Mouse (Mus musculus) right cerebral cortex, adult 18-20 months (tissue): ENCODE results near the gene Gm29776.

ENCODE experiments used
- DNase-seq: peaks from one replicate; pipeline ENCODE4 v3.0.0; 2022; ENCODE audit warnings: mixed read lengths

Gene Gm29776

DNA sequence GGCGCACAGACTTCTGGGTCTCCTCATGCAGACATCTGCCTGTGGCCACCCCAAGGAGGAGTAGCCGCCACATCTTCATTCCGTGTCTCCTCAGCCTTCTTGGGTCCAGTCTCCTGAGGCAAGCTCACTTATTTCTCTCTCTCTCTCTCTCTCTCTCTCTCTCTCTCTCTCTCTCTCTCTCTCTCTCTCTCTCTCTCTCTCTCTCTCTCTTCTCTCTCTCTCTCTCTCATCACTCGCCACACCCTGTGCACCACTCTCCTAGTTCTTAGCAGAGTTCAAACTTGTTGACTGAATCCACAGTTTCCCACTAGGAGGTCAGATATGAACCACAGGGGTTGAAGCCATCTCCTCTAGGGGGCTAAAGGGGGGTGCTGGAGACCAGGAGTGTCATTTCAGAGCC, at the start of gene Gm29776:
Gene Gm29776, minus strand, starts transcription at position 101 of the 400 bp plus-strand sequence.
- no peak for DNase-seq

GRCm38 (mm10) chr14:54746038-54746437, 47.4 kb upstream of the Gm29776 start:
- DNase-seq, result no peak

- no peak for DNase-seq
Observed at GRCm38 (mm10) chr14:54744473-54744872, 45.8 kb upstream of the Gm29776 start.

GRCm38 (mm10) chr14:54742375-54742774, 43.7 kb upstream of the Gm29776 start:
- DNase-seq, result no peak

- no peak for DNase-seq
Observed at GRCm38 (mm10) chr14:54741721-54742120, 43.1 kb upstream of the Gm29776 start.

- DNase-seq, result no peak
Observed at GRCm38 (mm10) chr14:54737634-54738033, 39.0 kb upstream of the Gm29776 start.

GRCm38 (mm10) chr14:54736555-54737552, 38.2 kb upstream of the Gm29776 start:
- DNase-seq, result peak; percentile 70

DNA sequence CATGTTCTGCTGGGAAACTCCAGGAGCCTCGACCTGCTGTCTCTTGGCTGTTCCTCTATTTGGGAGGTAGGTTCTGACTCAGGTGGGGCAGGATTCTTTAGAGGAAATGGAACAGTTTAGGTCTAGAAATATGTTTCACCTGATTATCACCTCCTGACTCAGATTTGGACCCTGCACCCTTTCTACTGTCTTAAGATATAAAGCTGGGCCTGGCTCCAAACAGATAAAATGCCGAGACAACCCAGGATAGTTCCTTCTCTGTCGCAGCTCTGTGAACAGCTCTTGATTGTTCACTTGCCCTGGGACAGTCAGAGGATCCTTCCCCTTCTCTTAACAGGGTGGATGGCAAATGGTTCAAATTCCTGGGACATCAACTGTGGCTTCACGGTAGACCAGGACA, 36.6 kb upstream of the Gm29776 start:
- no peak for DNase-seq

- peak; percentile 48 for DNase-seq
Observed at GRCm38 (mm10) chr14:54734004-54734403, 35.4 kb upstream of the Gm29776 start.

- DNase-seq, result no peak
Observed at GRCm38 (mm10) chr14:54732206-54732605, 33.6 kb upstream of the Gm29776 start.

GRCm38 (mm10) chr14:54730305-54730704, 31.7 kb upstream of the Gm29776 start:
- peak; percentile 61 for DNase-seq

GRCm38 (mm10) chr14:54728823-54729653, 30.4 kb upstream of the Gm29776 start:
- DNase-seq, result peak; percentile 67

GRCm38 (mm10) chr14:54727565-54727964, 28.9 kb upstream of the Gm29776 start:
- DNase-seq, result no peak

- DNase-seq, result no peak
Observed at GRCm38 (mm10) chr14:54724049-54724448, 25.4 kb upstream of the Gm29776 start.

DNA sequence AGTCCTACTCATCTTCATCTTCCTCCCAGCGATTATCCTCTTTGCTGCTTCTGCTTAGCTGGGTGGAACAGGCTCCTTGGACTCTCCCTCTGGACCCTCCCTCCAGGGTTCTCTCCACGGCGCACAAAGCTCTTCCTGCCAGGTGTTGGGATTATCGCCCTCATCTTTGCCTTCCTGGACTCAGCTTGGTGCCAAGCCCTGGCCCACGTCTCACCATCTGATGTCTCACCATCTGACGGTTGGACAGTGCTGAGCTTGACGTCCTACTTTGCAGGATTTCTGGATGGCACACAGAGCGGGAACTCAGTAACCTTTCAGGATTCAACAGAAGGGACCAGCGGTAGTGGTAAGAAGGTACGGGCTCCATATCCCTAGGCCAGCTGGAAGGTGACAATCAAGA, 23.1 kb upstream of the Gm29776 start:
- no peak for DNase-seq

DNA sequence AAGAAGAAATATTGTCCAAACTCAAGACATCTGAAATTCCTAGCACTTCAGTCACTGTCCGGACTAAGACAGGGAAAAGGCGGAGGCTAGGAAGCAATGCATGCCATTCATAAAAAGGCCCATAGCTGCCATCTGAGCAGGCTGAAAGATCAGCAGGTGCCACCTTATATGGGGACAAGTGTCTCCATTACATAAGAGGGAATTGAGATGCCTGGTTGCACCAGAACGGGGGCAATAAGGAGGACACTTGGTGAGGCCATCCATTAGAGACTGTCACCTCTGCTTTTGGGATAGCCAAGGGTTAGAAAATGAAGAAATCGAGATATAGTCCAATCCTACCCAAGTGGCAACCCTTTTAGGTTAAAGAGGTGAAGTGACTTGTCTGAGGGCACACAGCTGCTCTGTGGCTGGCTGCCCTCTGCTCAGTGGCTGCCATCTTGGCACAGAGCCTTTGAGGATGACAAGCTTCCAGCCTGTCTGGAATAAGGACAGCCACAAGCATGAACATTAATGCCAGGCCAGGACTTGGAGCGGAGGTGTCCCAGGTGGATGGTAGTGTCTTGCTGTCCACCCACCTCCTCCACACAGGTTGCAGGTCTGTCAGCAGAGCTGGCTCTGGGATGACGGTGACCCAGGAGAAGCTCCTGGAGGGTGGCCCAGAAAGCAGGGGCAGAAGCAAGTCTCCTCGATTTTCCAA, 22.2 kb upstream of the Gm29776 start:
- no peak for DNase-seq

- no peak for DNase-seq
Observed at GRCm38 (mm10) chr14:54720041-54720440, 21.4 kb upstream of the Gm29776 start.

DNA sequence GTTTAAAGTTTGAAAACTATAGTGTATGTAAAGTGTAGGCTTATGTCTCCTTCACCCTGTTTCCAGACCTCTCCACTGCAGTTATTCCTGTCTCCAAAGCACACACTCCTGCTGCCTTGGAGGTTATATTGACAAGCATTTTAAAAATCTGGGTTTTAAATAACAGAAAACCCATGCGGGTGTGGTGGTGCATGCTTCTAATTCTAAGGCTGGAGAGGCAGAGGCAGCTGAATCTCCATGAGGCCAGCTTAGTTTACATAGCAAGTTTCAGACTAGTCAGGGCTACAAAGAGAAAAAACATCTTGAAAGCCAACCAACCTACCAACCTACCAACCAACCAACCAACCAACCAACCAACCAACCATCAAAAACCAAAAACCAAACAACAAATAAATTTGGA, 16.8 kb upstream of the Gm29776 start:
- DNase-seq, result no peak

DNA sequence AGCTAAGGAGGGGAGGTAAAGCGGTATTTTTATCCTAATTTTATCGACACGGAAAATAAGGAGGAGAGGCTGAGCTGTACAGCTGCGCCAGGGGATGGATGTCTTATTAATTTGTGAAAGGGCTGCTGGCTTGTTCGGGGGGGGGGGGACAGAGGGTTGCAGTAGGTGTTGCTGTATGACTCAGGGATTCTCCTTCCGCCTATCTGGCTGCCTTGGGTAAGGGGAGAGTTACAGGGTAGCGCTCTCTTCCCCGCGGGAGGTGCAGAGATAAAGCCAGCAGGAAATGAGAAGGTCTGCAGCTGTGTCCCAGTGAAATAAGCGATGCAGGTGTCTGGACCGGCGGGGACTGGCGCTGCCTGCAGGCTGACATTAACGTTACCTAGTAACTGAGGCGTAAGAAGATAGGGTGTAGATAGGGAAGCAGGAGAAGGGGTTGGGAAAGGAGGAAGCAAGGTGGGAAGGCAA, 16.0 kb upstream of the Gm29776 start:
- DNase-seq, result peak; percentile 35

DNA sequence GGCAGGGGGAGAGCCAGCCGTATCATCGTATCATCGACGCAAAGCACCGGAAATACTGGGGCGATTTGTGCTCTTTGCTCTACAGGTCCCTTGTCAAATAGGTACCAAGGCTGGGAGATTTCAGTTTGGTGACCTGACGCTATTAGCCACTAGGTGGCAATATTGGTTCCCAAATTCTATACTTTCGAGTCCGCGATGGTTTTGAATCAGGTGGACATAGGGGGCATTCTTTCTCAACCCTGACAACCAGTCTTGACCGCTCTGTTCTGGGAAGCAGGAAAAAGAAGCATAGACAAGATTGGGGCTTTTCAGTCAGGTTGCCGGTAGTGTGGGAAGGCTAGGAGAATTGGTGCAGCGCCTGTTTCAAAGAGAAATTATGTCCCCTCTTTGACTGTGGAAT, 15.5 kb upstream of the Gm29776 start:
- DNase-seq, result peak; percentile 75

- DNase-seq, result no peak
Observed at GRCm38 (mm10) chr14:54712861-54713260, 14.2 kb upstream of the Gm29776 start.

DNA sequence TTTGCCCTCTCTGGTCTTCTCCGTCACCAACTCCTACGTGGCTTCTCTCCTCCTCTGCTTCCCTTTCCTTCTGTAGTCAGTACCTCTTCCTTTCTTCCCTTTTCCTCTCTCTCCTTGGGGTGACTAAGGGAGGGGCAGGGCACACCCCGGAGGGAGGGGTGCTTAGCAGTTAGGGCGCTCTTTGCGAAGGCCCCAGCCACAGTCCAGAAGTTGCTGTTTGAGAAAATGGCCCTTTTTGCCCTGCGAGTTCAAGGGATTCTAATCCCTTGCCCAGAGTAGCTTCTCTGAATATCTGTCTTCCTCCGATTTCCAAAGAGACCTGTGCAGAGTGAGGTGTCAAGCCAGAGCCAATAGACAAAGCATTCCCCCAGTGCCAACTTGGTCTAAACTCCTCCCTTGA, 13.4 kb upstream of the Gm29776 start, which contains the start of gene Cebpe:
Gene Cebpe, minus strand, starts transcription at position 101 of the 400 bp plus-strand sequence.
- no peak for DNase-seq

DNA sequence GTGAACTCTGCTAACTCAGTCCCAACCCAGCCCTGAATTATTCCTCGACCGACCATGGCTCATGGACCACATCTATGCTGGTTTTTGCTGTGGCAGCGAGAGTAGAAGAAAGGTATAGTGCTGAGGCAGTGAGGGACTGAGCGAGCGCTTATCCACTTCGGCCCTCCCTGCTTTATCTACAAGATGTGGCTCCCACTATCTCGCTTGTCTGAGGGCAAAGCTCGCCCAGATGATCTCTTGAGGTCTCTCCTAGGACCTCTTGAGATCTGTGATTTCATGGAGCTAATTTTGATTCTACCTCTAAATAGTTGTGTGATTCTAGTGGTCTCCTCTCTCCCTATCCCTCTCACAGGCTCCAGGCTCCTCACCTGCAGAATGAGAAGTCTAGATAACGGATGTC, 10.4 kb upstream of the Gm29776 start:
- no peak for DNase-seq
